Mouse (Mus musculus) WW6 (cell line): ENCODE data around the gene Gm30302.

Experiments used
- DNase-seq: peaks from one replicate; pipeline ENCODE4 v3.0.0-alpha.2; 2013; ENCODE audit warnings: low read depth, low spot score

Gene Gm30302

GRCm38 (mm10) chr13:49738011-49738410, 60.8 kb downstream of the Gm30302 start:
- no peak for DNase-seq

- DNase-seq = no peak
Measured at GRCm38 (mm10) chr13:49736430-49736829, 62.4 kb downstream of the Gm30302 start.
